Mouse (Mus musculus) layer of hippocampus, adult 9-11 months (tissue): ENCODE data around the gene Gp5.

Experiments used
- DNase-seq: peaks from one replicate; pipeline ENCODE4 v3.0.0; 2022

Gp5 gene

DNA sequence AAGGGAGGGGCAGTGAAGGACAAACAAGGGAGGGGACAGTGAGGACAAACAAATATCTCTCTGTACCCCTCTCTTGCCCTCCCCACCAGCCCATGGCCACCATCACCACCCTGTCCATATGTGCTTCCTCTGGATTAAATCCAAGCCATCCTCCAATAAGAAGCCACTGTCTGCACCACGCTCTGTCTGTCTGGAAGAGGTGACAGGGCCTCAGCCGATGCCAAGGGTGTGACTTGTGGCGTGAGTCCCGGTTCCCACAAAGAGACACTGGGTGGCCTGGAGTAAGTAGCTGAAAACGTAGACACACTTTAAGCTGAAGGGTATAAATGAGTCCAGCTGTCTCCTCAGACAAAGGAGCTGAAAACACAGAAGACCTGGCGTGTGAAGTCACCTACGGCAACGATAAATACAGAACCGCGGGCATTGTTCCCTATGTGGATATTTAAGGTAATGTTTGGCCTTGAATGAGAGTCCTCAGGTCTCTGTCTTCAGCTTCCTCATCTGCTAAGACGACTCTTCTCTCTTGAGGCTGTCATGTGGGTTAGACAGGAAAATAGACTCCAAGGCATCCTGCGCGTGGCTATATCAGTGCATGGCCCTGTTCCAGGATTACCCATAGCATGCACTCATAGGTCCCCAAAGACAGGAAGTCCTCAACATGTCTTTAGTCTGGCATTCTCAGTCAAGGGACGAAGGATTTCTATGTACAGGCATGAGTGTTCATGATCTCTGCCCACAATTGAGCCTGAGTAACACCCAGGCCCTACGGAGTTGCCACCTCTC is 34.8 kb downstream of the Gp5 start:
- DNase-seq = peak; percentile 13

DNA sequence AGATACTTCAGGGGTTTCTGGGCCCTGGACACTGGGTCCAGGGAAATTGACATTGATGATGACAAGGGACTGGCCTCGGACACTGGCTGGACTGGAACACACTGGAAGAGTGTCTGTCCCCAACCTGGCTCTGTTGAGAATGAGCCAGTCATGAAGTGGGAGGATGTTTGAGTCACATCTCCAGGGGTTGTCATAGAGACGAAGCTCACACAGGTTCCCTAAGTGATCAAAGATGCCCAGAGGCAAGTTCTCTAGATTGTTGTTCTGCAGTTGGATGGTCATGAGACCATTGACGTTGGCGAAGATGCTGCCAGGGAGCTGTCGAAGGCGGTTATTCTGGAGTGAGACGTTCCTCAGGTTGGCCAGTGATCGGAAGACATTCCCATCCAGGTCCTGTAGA is 37.5 kb downstream of the Gp5 start:
- no peak for DNase-seq

DNA sequence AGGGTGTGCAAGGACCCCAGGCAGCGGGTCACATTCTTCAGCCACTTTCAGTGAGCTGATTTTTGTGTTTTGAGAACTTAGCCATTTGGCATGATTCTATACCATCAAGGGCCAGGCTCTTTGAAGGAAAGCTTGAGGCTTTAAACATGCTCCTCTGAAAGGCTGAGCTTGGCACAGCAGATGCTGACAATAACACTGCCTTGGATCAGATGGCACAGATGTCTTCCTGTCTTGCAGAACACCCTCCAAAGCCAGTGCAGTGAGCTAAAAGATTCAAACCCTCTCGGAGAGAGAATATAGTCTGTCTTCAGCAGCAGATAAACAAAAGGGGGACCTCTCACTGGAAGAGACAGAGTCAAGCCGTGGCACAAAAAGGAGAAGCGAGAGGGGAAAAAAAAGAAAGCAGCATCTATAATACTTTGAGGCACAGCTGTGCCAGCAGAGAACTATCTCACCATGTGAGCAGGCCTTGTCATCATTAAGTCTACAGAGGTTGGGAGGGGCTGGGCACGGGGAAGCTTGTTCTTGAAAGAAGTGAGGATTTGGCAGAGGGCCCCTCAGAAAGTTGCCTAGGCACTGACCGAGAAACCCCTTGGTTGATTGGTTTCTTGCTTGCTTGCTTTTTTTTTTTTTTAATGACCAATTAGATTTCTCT is 38.5 kb downstream of the Gp5 start:
- peak; percentile 38 for DNase-seq

DNA sequence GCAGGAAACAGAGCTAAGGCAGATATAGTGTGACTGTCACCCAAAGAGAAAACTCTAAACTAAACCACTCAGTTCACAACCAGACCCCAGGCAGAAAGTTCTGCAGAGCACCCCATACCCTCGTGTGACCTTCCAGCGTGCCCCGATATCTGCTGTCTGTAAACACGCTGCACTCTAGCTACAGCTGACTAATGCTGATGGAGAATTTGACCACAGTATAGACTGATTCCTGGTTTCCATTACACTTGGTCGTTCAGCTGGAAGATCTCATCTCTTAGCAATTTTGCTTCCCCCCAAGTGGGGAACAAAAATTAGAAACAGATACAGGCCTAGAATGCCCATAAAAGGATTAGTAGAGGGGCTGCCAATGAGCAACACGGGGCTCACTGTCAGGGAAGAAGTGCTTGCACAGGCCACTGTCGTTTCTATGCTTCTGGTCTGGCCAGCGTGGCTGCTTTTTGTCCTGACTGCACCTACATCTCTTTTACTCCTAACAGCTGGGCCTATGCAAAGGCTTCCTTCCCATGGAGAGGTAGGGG is 39.3 kb downstream of the Gp5 start:
- no peak for DNase-seq

DNA sequence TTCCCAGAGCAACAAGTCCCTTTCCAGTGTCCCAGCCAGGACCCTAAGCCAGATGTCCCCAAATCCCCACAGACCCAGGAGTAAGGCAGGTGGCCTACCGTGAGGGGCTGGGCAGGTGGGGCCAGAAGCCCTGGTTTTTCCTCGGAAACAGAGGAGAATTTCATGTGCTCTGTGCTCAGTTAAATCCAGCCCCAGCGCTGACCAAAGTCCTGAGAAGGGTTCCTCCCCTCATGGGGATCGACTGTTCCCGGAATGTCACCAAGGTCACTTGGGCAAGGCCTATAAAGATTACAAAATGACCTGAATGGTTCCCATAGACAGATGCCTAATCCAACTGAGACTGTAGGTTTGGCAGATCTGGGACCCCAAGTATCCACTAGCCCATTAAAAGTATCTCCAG is 43.2 kb downstream of the Gp5 start, which contains the start of gene Cpn2:
TSS of gene Cpn2 (minus strand) at position 141 of the 400 bp plus-strand sequence.
- DNase-seq = no peak

DNA sequence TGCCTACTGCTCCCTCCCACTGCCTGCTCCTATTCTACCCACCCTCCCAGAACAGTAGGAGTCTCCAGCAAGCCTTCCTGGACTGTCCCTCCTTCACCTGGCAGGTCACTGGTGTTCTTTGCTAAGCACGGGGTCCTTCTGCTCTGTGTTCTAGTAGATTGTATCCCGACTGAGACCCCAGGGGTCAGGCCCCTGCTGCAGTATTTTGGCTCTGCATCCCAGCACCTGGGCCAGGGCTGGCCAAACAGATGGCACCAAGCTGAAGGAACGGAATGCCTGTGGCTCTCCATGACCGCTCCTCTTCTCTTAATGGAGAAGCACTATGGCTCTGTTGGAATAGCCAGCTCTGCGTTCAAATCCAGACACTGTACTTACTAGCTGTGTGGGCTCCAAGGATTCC is 44.0 kb downstream of the Gp5 start:
- no peak for DNase-seq

DNA sequence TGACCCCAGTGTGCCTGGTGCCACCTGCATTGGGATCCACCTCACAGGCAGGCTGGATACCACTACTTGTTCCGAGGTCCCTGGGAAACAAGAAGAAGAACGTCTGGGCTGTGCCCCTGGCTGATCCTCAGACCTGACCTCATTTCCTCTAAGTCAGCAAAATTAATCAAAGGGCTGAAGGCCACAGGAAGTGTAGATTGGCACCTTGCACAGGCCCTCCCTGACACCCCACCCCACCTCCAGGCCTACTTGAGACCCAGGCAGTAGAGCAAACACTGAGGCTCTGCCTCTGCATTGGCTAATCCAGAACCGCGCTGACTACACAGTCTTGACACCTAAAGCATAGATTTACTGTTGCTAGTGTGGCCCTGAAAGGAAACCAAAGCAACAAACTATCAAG is 45.0 kb downstream of the Gp5 start:
- no peak for DNase-seq

DNA sequence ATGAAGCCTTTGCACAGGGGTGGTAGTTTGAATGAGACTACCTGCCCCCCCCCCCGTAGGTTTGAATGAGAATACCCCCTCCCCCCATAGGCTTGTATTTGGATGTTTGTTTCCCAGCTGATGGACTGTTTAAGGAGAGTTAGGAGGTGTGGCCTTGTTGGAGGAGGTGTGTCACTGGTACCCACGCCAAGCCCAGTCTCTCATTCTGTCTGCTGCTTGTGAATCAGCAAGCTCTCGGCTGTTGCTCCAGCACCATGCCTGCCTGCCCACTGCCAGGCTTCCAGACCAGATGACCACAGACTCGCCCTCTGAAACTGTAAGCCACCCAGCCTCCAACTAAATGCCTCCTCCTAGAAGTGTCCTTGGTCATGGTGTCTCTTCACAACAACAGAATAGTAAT is 47.4 kb downstream of the Gp5 start:
- no peak for DNase-seq

DNA sequence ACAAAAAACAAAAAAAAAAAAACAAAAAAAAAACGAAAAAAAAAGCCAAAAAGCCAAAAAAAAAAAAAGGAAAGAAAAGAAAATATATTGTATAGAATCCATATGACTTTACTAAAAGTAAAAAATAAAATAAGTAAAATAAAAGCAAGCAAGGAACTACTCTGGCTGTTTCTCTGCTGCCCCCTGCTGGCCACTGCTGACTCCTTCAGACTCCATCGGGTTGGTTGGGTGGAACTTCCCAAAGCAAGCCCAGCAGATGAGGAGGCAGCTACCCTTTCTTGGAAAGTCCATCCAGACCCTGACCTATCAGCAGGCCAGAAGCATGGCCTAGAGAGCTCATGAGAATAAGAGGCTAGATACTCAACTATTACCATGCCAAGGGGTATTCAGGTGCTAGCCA is 47.9 kb downstream of the Gp5 start:
- DNase-seq = peak; percentile 33

DNA sequence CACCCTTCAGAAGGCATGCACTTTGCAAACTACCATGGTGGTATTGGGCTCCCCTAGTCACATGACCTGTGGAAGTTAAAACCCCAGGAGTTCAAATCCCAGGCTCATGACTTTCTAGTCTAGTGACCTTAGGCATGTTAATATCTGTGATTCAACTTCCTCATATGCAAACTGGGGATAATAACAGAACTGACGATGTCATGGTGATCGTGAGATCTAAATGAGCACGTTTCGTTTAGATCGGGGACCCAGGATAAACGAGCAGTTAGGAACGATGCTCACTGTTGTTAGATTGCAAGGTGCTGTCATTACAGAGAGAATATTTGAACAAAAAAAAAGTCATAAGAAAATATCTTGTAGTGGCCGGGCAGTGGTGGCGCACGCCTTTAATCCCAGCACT is 48.4 kb downstream of the Gp5 start:
- DNase-seq = no peak

DNA sequence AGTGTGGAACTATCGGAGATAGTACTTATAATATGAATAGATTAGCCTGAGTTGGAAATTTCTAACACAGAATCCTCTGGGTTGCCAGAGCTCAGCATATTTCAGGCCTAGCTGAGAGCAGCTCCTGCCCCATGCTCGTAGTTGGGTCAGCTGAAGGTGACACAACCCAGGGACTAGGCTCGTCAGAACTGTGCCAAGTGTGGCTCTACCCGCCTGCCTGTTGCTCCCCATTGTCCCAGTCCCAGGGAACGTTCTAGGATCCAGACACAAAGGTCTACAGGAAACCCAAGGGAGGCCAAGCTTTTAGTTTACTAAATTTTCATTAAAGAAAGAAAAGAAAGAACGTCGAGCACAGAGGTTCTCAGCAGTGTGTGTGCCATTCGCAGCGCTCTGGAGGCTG is 49.2 kb downstream of the Gp5 start:
- DNase-seq = no peak

DNA sequence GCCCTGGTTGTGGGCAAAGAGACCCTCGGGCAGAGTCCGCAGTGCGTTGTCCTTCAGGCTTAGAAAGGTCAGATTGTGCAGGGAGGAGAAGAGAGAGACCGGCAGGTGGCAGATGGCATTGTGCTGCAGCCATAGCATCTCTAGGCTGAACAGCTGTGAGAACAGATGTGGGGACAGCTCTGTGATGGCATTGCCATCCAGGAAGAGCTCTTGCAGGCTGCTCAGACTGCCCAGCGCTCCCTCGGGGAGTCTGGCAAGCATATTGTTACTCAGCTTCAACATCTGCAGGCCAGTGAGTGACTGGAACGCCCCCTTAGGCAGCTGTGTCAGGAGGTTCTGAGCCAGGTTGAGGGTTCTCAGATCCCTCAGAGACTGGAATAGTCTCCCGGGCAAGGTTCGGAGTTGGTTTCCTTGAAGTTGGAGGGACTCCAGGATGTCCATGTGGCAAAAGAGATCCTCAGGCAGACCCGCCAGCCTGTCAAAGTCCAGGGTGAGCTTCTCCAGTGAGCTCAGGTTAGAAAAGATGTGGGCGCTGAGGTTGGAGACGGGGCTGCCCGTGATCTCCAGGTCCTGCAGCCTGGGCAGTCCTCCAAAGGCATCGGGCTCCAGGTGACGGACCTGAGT is 50.5 kb downstream of the Gp5 start:
- DNase-seq = no peak

DNA sequence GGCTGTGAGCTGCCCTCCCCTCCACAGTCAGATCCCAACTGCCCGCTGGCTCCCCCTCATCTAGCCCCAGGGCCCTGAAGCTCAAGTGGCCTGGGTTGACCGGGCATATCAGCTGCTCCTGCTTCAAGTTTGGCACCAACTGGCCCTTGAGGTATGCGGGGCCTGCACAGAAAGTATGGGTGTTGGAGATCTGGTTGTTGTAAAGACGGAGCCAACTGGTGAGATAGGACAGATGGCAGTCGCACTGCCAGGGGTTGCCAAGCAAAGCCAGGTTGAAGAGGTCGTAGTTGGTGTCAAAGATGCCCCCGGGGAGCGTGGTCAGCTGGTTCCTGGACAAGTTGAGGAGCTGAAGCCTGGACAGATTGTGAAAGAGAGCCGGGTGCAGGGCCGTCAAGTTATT is 51.1 kb downstream of the Gp5 start:
- DNase-seq = no peak

DNA sequence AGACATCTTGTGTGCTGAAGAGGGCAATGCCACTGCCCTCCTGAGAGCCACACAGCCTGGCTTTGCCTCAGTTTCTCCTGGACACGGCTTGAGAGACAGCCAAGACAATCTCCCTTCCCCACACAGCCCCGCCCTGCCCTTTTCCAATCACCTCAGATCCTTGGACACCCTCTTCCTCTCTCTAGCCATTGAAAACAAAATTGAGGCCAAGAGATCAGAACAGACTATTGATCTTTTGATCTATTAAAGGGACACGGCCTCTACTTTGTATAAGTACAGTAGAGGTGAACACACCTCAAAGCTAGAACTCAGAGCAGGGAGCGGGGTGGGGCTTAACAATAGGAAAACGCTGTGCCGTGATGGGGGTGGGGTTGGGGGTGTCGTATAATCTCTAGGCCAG is 52.1 kb downstream of the Gp5 start:
- no peak for DNase-seq

DNA sequence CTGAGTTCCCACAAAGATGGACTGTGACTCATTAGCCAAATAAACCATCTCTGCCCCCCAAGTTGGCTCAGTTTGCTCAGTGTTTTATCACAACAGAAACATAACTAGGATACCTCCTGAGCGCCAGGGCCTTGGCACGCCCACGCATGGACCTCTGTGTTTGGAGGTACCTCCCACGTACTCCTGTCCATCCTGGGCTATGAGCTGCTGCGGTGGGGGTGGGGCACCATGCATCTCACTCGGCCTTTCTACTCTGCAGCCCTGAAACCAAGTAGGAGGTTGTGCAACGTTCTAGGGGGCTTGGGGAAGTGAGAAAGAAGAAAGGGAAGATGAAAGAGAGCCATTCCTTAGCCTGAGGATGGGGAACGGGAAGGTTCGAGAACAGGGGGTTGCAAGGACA is 52.9 kb downstream of the Gp5 start:
- DNase-seq = peak; percentile 37
